Mouse (Mus musculus) heart, embryonic 15.5 days (tissue): ENCODE data around the gene Hist1h4h. TPM values are rescaled to one million over a fixed set of nuclear protein-coding genes. Genes with fewer than 3 reads are reported as not detected.
"Not testable (repeated sequence)": the region's sequence is repeated elsewhere in the genome, so short reads cannot be mapped to it uniquely, and the experiment has no call there.

ENCODE experiments used
- ATAC-seq: fragments of 200-750 bp; cut with Nextera tagmentation; replicated peaks from 2 replicates; pipeline ENCODE4 v1.8.0; 2017; ENCODE audit warnings: low read depth, moderate TSS enrichment; ENCODE audit not compliant: insufficient number of reproducible peaks, insufficient read depth, low FRiP score
- H3K27ac ChIP-seq: fragments of 300-500 bp; sonication (generic); 2 replicates; pipeline ENCODE4 v1.5.1; 2015; ENCODE audit warnings: mild to moderate bottlenecking, inconsistent platforms
- H3K27me3 ChIP-seq: fragments of 300-500 bp; sonication (generic); 2 replicates; pipeline ENCODE4 v1.6.1; 2015; ENCODE audit warnings: inconsistent platforms
- H3K36me3 ChIP-seq: fragments of 300-500 bp; sonication (generic); 2 replicates; pipeline ENCODE4 v1.6.1; 2015; ENCODE audit warnings: mild to moderate bottlenecking, inconsistent platforms
- H3K4me1 ChIP-seq: fragments of 300-500 bp; sonication (generic); replicated peaks from 2 replicates; pipeline ENCODE4 v1.6.1; 2015; ENCODE audit warnings: inconsistent platforms
- H3K4me2 ChIP-seq: fragments of 300-500 bp; sonication (generic); 2 replicates; pipeline ENCODE4 v1.6.1; 2015; ENCODE audit warnings: inconsistent platforms, mild to moderate bottlenecking, moderate library complexity
- H3K4me3 ChIP-seq: fragments of 300-500 bp; sonication (generic); 2 replicates; pipeline ENCODE4 v1.5.1; 2015; ENCODE audit warnings: mild to moderate bottlenecking, inconsistent platforms
- H3K9ac ChIP-seq: fragments of 300-500 bp; sonication (generic); 2 replicates; pipeline ENCODE4 v1.6.1; 2015; ENCODE audit warnings: mild to moderate bottlenecking, inconsistent platforms
- H3K9me3 ChIP-seq: fragments of 300-500 bp; sonication (generic); replicated peaks from 2 replicates; pipeline ENCODE4 v1.6.1; 2016; ENCODE audit warnings: inconsistent platforms
- WGBS: fragments of 180-500 bp; shearing (Covaris S2); methylation state at CpG from one replicate; pipeline ENCODE4 v1.1.7; 2015; ENCODE audit warnings: mixed read lengths; 5-methylcytosine and 5-hydroxymethylcytosine counted together
- polyA plus RNA-seq: library from polyadenylated mRNA; unstranded; fragments of >200 nt; fragmentation: Nextera tagmentation; extraction: Ambion mirVana; gene quantifications from 2 replicates; pipeline ENCODE4 v1.2.1, GENCODE M21; 2015

Gene Hist1h4h
- polyA plus RNA-seq, 1 experiment from 2014 or later, result 5.4 TPM

DNA sequence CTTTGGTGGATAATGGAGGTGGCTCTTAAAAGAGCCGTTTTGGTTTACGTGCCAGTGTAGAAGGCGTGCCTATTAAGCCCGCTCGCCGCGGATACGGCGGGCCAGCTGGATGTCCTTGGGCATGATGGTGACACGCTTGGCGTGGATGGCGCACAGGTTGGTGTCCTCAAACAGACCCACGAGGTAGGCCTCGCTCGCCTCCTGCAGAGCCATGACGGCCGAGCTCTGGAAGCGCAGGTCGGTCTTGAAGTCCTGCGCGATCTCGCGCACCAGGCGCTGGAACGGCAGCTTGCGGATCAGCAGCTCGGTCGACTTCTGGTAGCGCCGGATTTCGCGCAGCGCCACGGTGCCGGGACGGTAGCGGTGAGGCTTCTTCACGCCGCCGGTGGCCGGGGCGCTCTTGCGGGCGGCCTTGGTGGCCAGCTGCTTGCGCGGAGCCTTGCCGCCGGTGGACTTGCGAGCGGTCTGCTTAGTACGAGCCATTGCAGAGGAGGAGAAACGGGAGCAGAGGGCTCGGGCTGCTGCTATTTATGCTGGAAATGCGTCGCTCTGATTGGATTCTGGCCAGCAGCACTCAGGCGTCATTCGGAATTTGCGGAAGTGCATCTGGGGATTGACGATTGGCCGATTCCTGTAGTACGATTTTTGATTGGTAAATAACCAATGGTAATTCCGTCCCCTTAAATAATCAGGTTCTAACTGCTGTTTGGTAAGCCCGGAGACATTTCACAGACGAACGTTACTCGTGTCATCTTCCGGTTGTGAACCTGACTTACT is 31.2 kb downstream of the Hist1h4h start, which contains the start of gene Hist1h3e:
Gene Hist1h3e (minus strand): TSS at position 487 of the 777 bp plus-strand sequence.
- H3K36me3 ChIP-seq, H3K27me3 ChIP-seq, H3K4me1 ChIP-seq, H3K9me3 ChIP-seq: not testable (repeated sequence)
- H3K27ac ChIP-seq, result peak within 1 kb of the TSS; percentile 94
- H3K4me3 ChIP-seq, result peak within 1 kb of the TSS; percentile 58
- H3K4me2 ChIP-seq, result peak within 1 kb of the TSS; percentile 66
- H3K9ac ChIP-seq, result peak within 1 kb of the TSS; percentile 59
- under 1% methylated on average over 53 of the region's 67 CpGs for WGBS
- peak; percentile 91 for ATAC-seq

GRCm38 (mm10) chr13:23562699-23563462 is 32.0 kb downstream of the Hist1h4h start:
- peak overlapping the region; percentile 66 for H3K4me2 ChIP-seq
- peak; percentile 36 for ATAC-seq
- no peaks in the 10 kb centered on the region for H3K9me3 ChIP-seq
- WGBS, result 3% methylated on average over 18 of the region's 18 CpGs
- no peaks in the 10 kb centered on the region for H3K36me3 ChIP-seq
- H3K9ac ChIP-seq, result peak overlapping the region; percentile 57
- peak overlapping the region; percentile 94 for H3K27ac ChIP-seq
- peaks cover 2% of the 10 kb centered on the region; the same call in 1 of the 2 replicates for H3K4me1 ChIP-seq
- no peaks in the 10 kb centered on the region for H3K27me3 ChIP-seq
- H3K4me3 ChIP-seq, result peak overlapping the region; percentile 58

DNA sequence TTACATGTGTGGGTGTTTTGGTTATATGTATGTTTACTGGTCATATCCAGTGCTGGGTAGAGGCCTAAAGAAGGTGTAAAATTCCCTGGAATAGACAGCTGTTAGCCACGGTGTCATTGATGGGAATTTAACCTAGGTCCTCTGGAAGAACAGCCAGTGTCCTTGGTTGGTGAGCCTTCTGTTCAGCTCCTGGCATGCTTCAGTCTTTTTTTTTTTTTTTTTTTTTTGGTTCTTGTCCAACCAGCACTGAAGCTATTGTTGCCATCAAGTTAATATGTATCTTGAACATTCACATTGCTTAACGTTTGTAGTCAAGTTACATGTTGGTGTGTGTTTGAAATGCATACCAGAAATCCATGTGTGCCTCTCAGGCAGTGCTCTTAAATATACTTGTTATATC is 33.6 kb downstream of the Hist1h4h start:
- Histone ChIP-seq H3K27ac (no peak overlapping the region), H3K4me2 (no peak overlapping the region)
- no peak for ATAC-seq

GRCm38 (mm10) chr13:23570261-23571021 is 39.6 kb downstream of the Hist1h4h start:
- 0 out of 2 replicates have a peak, but pooled peaks have one; percentile 4 for ATAC-seq
- H3K4me1 ChIP-seq, result peaks cover 26% of the 10 kb centered on the region
- not testable (repeated sequence) for H3K36me3 ChIP-seq, H3K9me3 ChIP-seq, H3K27me3 ChIP-seq
- WGBS, result 2% methylated on average over 27 of the region's 41 CpGs
- H3K27ac ChIP-seq, result peak overlapping the region; percentile 97
- peak overlapping the region; percentile 53 for H3K9ac ChIP-seq
- H3K4me3 ChIP-seq, result peak overlapping the region; percentile 54
- peak overlapping the region; percentile 73 for H3K4me2 ChIP-seq

More for the DNA sequence above, 33.6 kb downstream of the Hist1h4h start:
- Histone ChIP-seq H3K9ac (no peak overlapping the region), H3K36me3 (no peaks in the 10 kb centered on the region), H3K9me3 (no peaks in the 10 kb centered on the region), H3K4me3 (no peak overlapping the region), H3K27me3 (no peaks in the 10 kb centered on the region), H3K4me1 (peaks cover 2% of the 10 kb centered on the region; the same call in 1 of the 2 replicates)
- WGBS, result 82% methylated on average over 2 of the region's 2 CpGs

DNA sequence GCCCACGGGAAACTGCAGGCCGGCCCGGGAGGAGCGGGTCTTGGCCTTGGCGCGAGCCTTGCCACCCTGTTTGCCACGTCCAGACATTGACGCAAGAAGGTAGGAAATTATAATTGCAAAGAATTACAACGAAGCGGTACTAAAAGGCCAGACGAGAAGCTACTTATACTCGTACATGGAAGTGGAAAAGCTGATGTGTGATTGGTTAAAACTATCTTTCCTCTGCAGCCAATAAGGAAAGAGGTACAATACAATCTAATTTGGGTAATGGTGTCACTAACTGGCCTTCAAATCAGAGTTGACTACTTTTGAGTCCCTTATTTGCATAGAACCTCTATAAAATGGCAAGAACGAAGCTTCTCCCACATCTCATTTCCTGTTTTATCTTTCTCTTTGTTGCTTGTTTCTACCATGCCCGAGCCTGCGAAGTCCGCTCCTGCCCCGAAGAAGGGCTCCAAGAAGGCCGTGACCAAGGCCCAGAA is 40.2 kb downstream of the Hist1h4h start, which contains the start of the genes Hist1h2ae and Hist1h2bg:
Gene Hist1h2ae (minus strand): TSS at position 199 of the 482 bp plus-strand sequence.
Gene Hist1h2bg (plus strand): TSS at position 375 of the 482 bp plus-strand sequence.
- peak; percentile 86 for ATAC-seq
- H3K4me3 ChIP-seq, result peak within 1 kb of the TSS; percentile 54
- H3K4me1 ChIP-seq, result peaks cover 28% of the 10 kb centered on the region
- peak within 1 kb of the TSS; percentile 97 for H3K27ac ChIP-seq
- no peaks in the 10 kb centered on the region for H3K27me3 ChIP-seq
- H3K36me3 ChIP-seq, result no peaks in the 10 kb centered on the region
- WGBS, result under 1% methylated on average over 18 of the region's 18 CpGs
- peak within 1 kb of the TSS; percentile 58 for H3K9ac ChIP-seq
- peak within 1 kb of the TSS; percentile 73 for H3K4me2 ChIP-seq
- no peaks in the 10 kb centered on the region for H3K9me3 ChIP-seq

- Histone ChIP-seq H3K4me3 (peak overlapping the region; percentile 54), H3K4me2 (peak overlapping the region; percentile 73), H3K9ac (peak overlapping the region; percentile 58), H3K27ac (peak overlapping the region; percentile 97), H3K4me1 (peaks cover 34% of the 10 kb centered on the region)
- ATAC-seq, H3K9me3 ChIP-seq, H3K27me3 ChIP-seq, H3K36me3 ChIP-seq: not testable (repeated sequence)
- under 1% methylated on average over 17 of the region's 34 CpGs for WGBS
These were observed 40.8 kb downstream of the Hist1h4h start for GRCm38 (mm10) chr13:23571504-23572217.

DNA sequence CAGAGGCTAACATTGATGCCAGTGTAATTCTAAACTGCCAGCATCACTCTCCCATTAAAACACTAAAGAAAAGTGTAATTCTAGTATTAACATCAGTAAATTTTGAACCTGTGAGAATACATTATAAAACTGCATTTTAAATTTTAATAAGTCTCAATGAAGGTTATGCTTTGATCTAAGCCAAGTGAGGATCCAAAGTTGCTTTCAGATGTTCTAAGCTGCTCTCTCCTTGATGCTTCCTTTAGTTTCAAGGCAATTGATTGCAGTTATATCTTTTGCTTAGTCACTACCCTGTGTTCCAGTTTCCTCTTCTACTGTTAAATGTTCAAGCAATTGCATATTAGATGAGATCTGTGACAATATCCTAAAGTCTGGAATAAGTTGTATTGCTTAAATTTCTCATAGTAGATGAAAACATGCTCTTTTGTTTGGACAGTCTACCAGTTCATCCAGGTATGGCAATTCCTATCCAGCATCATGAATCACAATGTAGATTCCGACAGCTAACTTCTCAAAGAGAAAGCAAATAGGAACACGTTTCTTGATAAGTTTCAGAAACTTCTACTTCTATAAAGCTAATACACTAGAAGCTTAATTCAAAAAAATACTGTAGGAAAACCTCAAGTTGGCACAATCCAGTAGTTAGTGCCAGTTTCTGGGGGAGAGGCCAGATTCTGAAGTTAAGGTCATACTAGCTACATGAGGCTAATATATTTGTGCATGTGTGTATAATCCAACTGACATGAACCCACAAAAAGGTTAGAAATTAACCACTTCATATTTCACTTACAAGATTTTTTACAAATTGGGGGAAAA is 41.6 kb downstream of the Hist1h4h start:
- no peak for ATAC-seq
- WGBS, result 41% methylated on average over 2 of the region's 2 CpGs
- Histone ChIP-seq H3K4me1 (peaks cover 39% of the 10 kb centered on the region), H3K27me3 (no peaks in the 10 kb centered on the region), H3K4me3 (peak overlapping the region; percentile 54), H3K4me2 (peak overlapping the region; percentile 73), H3K9me3 (no peaks in the 10 kb centered on the region), H3K36me3 (no peaks in the 10 kb centered on the region), H3K27ac (peak overlapping the region; percentile 97), H3K9ac (peak overlapping the region; percentile 58)

GRCm38 (mm10) chr13:23573034-23573897 is 42.4 kb downstream of the Hist1h4h start:
- peak overlapping the region; percentile 54 for H3K4me3 ChIP-seq
- H3K36me3 ChIP-seq, ATAC-seq, H3K9me3 ChIP-seq, H3K27me3 ChIP-seq: not testable (repeated sequence)
- 13% methylated on average over 20 of the region's 20 CpGs for WGBS
- H3K4me2 ChIP-seq, result peak overlapping the region; percentile 73
- H3K4me1 ChIP-seq, result peaks cover 39% of the 10 kb centered on the region
- peak overlapping the region; percentile 97 for H3K27ac ChIP-seq
- H3K9ac ChIP-seq, result peak overlapping the region; percentile 58

DNA sequence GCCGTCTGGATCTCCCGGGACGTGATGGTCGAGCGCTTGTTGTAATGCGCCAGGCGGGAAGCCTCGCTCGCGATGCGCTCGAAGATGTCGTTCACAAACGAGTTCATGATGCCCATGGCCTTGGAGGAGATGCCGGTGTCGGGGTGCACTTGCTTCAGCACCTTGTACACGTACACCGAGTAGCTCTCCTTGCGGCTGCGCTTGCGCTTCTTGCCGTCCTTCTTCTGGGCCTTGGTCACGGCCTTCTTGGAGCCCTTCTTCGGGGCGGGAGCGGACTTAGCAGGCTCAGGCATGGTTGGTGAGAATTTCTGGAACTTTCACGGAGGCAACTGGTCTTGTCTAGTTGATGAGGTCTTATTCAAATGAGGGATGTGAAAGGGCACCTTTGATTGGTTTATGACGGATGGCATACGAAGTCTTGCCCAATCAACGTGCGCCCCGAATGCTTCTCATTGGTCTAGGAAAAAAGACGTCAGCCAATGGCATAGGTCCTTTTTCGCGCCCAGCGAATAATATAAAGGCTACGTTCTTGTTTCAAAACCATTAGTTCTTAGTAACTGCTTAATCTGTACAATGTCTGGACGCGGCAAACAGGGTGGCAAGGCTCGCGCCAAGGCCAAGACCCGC is 43.2 kb downstream of the Hist1h4h start, which contains the start of the genes Hist1h2bf and Hist1h2ad:
Gene Hist1h2bf (minus strand): TSS at position 299 of the 627 bp plus-strand sequence.
Gene Hist1h2ad (plus strand): TSS at position 484 of the 627 bp plus-strand sequence.
- not testable (repeated sequence) for H3K36me3 ChIP-seq, H3K27me3 ChIP-seq, H3K9me3 ChIP-seq
- Histone ChIP-seq H3K4me1 (peaks cover 39% of the 10 kb centered on the region), H3K4me2 (peak within 1 kb of the TSS; percentile 73), H3K27ac (peak within 1 kb of the TSS; percentile 97), H3K9ac (peak within 1 kb of the TSS; percentile 58), H3K4me3 (peak within 1 kb of the TSS; percentile 54)
- peak; percentile 86 for ATAC-seq
- under 1% methylated on average over 36 of the region's 42 CpGs for WGBS
